Mouse (Mus musculus) spleen, adult 2 months (tissue): ENCODE data around the gene Numb.

Source experiments
- CTCF ChIP-seq: fragments of 200-500 bp; IDR thresholded peaks from 2 replicates; pipeline ENCODE4 v1.5.1; 2011; ENCODE audit warnings: mild to moderate bottlenecking, inconsistent platforms; ENCODE audit not compliant: insufficient read depth, insufficient read length, insufficient replicate concordance; ENCODE audit errors: extremely low read depth
- POLR2A ChIP-seq: fragments of 200-500 bp; IDR thresholded peaks from 2 replicates; pipeline ENCODE4 v1.6.1; 2011; ENCODE audit warnings: low read depth, low read length, inconsistent platforms

GRCm38 (mm10) chr12:83850334-83850733 is 71.4 kb downstream of the Numb start:
- no peak for TF ChIP-seq CTCF
- TF ChIP-seq POLR2A: no peak
